In the genomic region with DNA sequence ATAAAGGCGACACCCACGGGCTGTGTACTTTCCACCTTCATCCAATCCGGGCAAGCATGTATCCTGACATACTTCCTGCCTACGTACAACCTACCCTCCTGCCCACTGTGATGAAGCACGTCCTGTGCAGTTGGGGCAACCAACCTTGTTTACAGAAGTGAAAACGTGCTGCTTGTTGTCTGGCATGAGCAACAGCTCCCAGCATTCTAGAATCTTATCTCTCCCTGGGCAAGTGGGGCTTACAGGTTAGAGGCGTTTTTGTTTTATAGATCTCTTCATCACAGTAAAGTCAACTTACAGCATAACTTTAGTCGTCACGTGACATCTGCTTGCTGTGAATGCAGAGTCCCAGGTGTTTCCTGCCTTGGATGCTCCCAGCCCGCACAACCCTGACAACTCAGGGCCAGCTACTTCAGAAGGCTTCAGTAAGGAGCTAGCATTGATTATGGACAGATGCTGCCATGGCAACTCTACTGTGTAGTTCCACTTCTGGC, we compare ENCODE assay signal across 10 mouse cellular contexts.
DNase-seq lines count a peak whose midpoint lies in the region; ATAC-seq and TF ChIP-seq lines count a peak whose summit lies in the region.
"Had no signal": no experiment of that assay in that cellular context is flagged by ENCODE, and none has a peak within 500 bp of the region (broad histone marks: within the 10 kb centered on the region; RNA-seq: fewer than 3 reads in every experiment).

No protein-coding gene starts in this region.

- 0 out of 2 replicates have a peak overlapping the region, but pooled peaks have one; percentile 17 for H3K4me2 ChIP-seq in lung, postnatal 0 days (replicated peaks; ENCODE audit: low read depth, low read length)
- H3K4me2 ChIP-seq in intestine, postnatal 0 days (replicated peaks; ENCODE audit: low read depth), result no peak overlapping the region
- H3K4me2 ChIP-seq: embryonic facial prominence, embryonic 13.5 days had no signal

- no peaks in the 10 kb centered on the region for H3K36me3 ChIP-seq in lung, postnatal 0 days (ENCODE audit: insufficient read depth, low read length)
- no peaks in the 10 kb centered on the region for H3K36me3 ChIP-seq in intestine, postnatal 0 days (ENCODE audit: control insufficient read depth, insufficient read depth)
- H3K36me3 ChIP-seq: embryonic facial prominence, embryonic 13.5 days had no signal

- peak; percentile 48 for DNase-seq in lung, postnatal 0 days (ENCODE audit: low spot score)
- DNase-seq in lung, adult 2 months, result no peak
- DNase-seq in thymus, postnatal 0 days (ENCODE audit: low spot score), result peak; percentile 89
- no peak for DNase-seq in cerebellum, postnatal 36 days
- DNase-seq in cerebellum, postnatal 10 days, result no peak
- DNase-seq: heart, postnatal 4 days; lung, postnatal 36 days had no signal

- no peaks in the 10 kb centered on the region for H3K9me3 ChIP-seq in lung, postnatal 0 days (ENCODE audit: low read length)
- H3K9me3 ChIP-seq in intestine, postnatal 0 days (ENCODE audit: control insufficient read depth), result no peaks in the 10 kb centered on the region
- H3K9me3 ChIP-seq: embryonic facial prominence, embryonic 13.5 days had no signal

- no peak for TF ChIP-seq POLR2A in lung, adult 2 months (IDR thresholded peaks at IDR 0.05; ENCODE audit: borderline replicate concordance, extremely low read depth, low read depth, low read length)

- no peak overlapping the region for H3K4me3 ChIP-seq in lung, postnatal 0 days (ENCODE audit: low read depth, low read length)
- H3K4me3 ChIP-seq in lung, adult 2 months (replicated peaks; ENCODE audit: extremely low read depth, low read depth, low read length), result no peak overlapping the region
- no peak overlapping the region for H3K4me3 ChIP-seq in intestine, postnatal 0 days (ENCODE audit: low read depth, low read length)
- H3K4me3 ChIP-seq: embryonic facial prominence, embryonic 13.5 days had no signal

- no peak overlapping the region for H3K27ac ChIP-seq in lung, postnatal 0 days (ENCODE audit: low read length)
- no peak overlapping the region for H3K27ac ChIP-seq in intestine, postnatal 0 days (ENCODE audit: low read depth, low read length)
- H3K27ac ChIP-seq: embryonic facial prominence, embryonic 13.5 days had no signal

- ATAC-seq in lung, postnatal 0 days, result peak; percentile 86
- ATAC-seq in activated CD4-positive, CD25-positive, alpha-beta regulatory T cell, adult 4 months, result peak; percentile 95
- peak; percentile 54; the same call in 1 of the 2 replicates for ATAC-seq in intestine, postnatal 0 days

- no peaks in the 10 kb centered on the region for H3K27me3 ChIP-seq in lung, postnatal 0 days (replicated peaks; ENCODE audit: insufficient read depth, low read length)
- H3K27me3 ChIP-seq in intestine, postnatal 0 days (replicated peaks; ENCODE audit: control insufficient read depth, insufficient read depth, low read length), result no peaks in the 10 kb centered on the region
- H3K27me3 ChIP-seq: embryonic facial prominence, embryonic 13.5 days had no signal

- 22% methylated on average over 10 of the region's 10 CpGs for WGBS in lung, postnatal 0 days
- 22% methylated on average over 10 of the region's 10 CpGs for WGBS in lung, adult 2 months
- WGBS in intestine, postnatal 0 days, result 40% methylated on average over 10 of the region's 10 CpGs

- peaks cover 7% of the 10 kb centered on the region; the same call in 1 of the 2 replicates for H3K4me1 ChIP-seq in lung, postnatal 0 days (ENCODE audit: insufficient read depth, low read depth, low read length)
- H3K4me1 ChIP-seq in lung, adult 2 months (ENCODE audit: control insufficient read depth, insufficient read depth, low read length), result peaks cover 4% of the 10 kb centered on the region; the same call in 1 of the 2 replicates
- peaks cover 5% of the 10 kb centered on the region; the same call in 1 of the 2 replicates for H3K4me1 ChIP-seq in intestine, postnatal 0 days (replicated peaks; ENCODE audit: control insufficient read depth, insufficient read depth, low read length)

- TF ChIP-seq EP300 in lung, postnatal 0 days (IDR thresholded peaks at IDR 0.05), result no peak; the same call in 1 of the 2 replicates

- H3K9ac ChIP-seq in lung, postnatal 0 days (replicated peaks; ENCODE audit: low read depth), result no peak overlapping the region
- H3K9ac ChIP-seq in intestine, postnatal 0 days (ENCODE audit: low read depth, low read length), result no peak overlapping the region
- H3K9ac ChIP-seq: embryonic facial prominence, embryonic 13.5 days had no signal

- TF ChIP-seq CTCF in lung, postnatal 0 days (IDR thresholded peaks at IDR 0.05), result no peak
- TF ChIP-seq CTCF in lung, adult 2 months (IDR thresholded peaks at IDR 0.05; ENCODE audit: insufficient read depth, low read length), result no peak
- no peak for TF ChIP-seq CTCF in intestine, postnatal 0 days (IDR thresholded peaks at IDR 0.05; ENCODE audit: low read depth)

Comparison
In these comparisons a context has a peak if more than half of its experiments do, and no peak if none do; other contexts are left out.
1. DNase-seq: peak in lung, postnatal 0 days (single experiment) and thymus, postnatal 0 days (single experiment); none in lung, adult 2 months (single experiment), cerebellum, postnatal 36 days (0 of 2) and cerebellum, postnatal 10 days (0 of 2).
2. Peak in every context shown above with its lines, with median percentiles within 50 percentile points of each other: ATAC-seq.